Mouse (Mus musculus): ENCODE results near the gene Limch1. TPM values are rescaled to one million over a fixed set of nuclear protein-coding genes. Genes with fewer than 3 reads are reported as not detected.

Limch1 gene
- polyA plus RNA-seq, 1 experiment from 2014 or later: 6.1 TPM

- Histone ChIP-seq H3K27ac (replicated peaks) (no peak overlapping the region), H3K36me3 (ENCODE audit: control insufficient read depth, insufficient read depth, low read length) (no peaks in the 10 kb centered on the region), H3K4me1 (replicated peaks; ENCODE audit: control insufficient read depth, insufficient read depth) (no peaks in the 10 kb centered on the region), H3K4me2 (replicated peaks; ENCODE audit: low read depth) (no peak overlapping the region), H3K4me3 (ENCODE audit: low read depth, low read length) (no peak overlapping the region), H3K27me3 (ENCODE audit: control insufficient read depth, insufficient read depth, low read length) (no peaks in the 10 kb centered on the region), H3K9me3 (ENCODE audit: control insufficient read depth, low read length) (no peaks in the 10 kb centered on the region), H3K9ac (ENCODE audit: low read length) (no peak overlapping the region)
- peak; percentile 94 for TF ChIP-seq CTCF (IDR thresholded peaks at IDR 0.05; ENCODE audit: low read depth)
- no peak for TF ChIP-seq EP300 (optimal IDR thresholded peaks at IDR 0.05)
- ATAC-seq (ENCODE audit: low FRiP score, low TSS enrichment): peak; percentile 42; the same call in 1 of the 2 replicates
- WGBS: 18% methylated on average over 4 of the region's 4 CpGs
- peak; percentile 57 for DNase-seq (ENCODE audit: low spot score)
These were observed 302.4 kb downstream of the Limch1 start for GRCm38 (mm10) chr5:67048003-67048402.

GRCm38 (mm10) chr5:67057803-67058202 lies 312.2 kb downstream of the Limch1 start:
- Histone ChIP-seq H3K9me3 (ENCODE audit: control insufficient read depth, low read length) (no peaks in the 10 kb centered on the region), H3K9ac (ENCODE audit: low read length) (no peak overlapping the region), H3K4me3 (ENCODE audit: low read depth, low read length) (no peak overlapping the region), H3K4me1 (replicated peaks; ENCODE audit: control insufficient read depth, insufficient read depth) (no peaks in the 10 kb centered on the region), H3K27me3 (ENCODE audit: control insufficient read depth, insufficient read depth, low read length) (no peaks in the 10 kb centered on the region), H3K4me2 (replicated peaks; ENCODE audit: low read depth) (no peak overlapping the region), H3K27ac (replicated peaks) (no peak overlapping the region), H3K36me3 (ENCODE audit: control insufficient read depth, insufficient read depth, low read length) (no peaks in the 10 kb centered on the region)
- TF ChIP-seq EP300 (optimal IDR thresholded peaks at IDR 0.05) (no peak), CTCF (IDR thresholded peaks at IDR 0.05; ENCODE audit: low read depth) (peak; percentile 32; the same call in 1 of the 2 replicates)
- DNase-seq (ENCODE audit: low spot score) (no peak), ATAC-seq (ENCODE audit: low FRiP score, low TSS enrichment) (no peak)
- WGBS: 86% methylated on average over 6 of the region's 6 CpGs

- TF ChIP-seq CTCF (IDR thresholded peaks at IDR 0.05; ENCODE audit: low read depth) (no peak), EP300 (optimal IDR thresholded peaks at IDR 0.05) (no peak)
- Histone ChIP-seq H3K36me3 (ENCODE audit: control insufficient read depth, insufficient read depth, low read length) (no peaks in the 10 kb centered on the region), H3K27me3 (ENCODE audit: control insufficient read depth, insufficient read depth, low read length) (no peaks in the 10 kb centered on the region), H3K4me2 (replicated peaks; ENCODE audit: low read depth) (no peak overlapping the region), H3K9ac (ENCODE audit: low read length) (no peak overlapping the region), H3K9me3 (ENCODE audit: control insufficient read depth, low read length) (no peaks in the 10 kb centered on the region), H3K4me3 (ENCODE audit: low read depth, low read length) (no peak overlapping the region), H3K4me1 (replicated peaks; ENCODE audit: control insufficient read depth, insufficient read depth) (no peaks in the 10 kb centered on the region), H3K27ac (replicated peaks) (no peak overlapping the region)
- no peak for DNase-seq (ENCODE audit: low spot score)
- WGBS: 53% methylated on average over 3 of the region's 4 CpGs
- no peak for ATAC-seq (ENCODE audit: low FRiP score, low TSS enrichment)
These were observed 314.9 kb downstream of the Limch1 start for GRCm38 (mm10) chr5:67060519-67060918.

GRCm38 (mm10) chr5:67063596-67063995 lies 318.0 kb downstream of the Limch1 start:
- H3K27ac ChIP-seq (replicated peaks): no peak overlapping the region
- H3K36me3 ChIP-seq (ENCODE audit: control insufficient read depth, insufficient read depth, low read length): no peaks in the 10 kb centered on the region
- DNase-seq (ENCODE audit: low spot score): no peak
- no peak overlapping the region for H3K4me2 ChIP-seq (replicated peaks; ENCODE audit: low read depth)
- no peak overlapping the region for H3K4me3 ChIP-seq (ENCODE audit: low read depth, low read length)
- no peaks in the 10 kb centered on the region for H3K9me3 ChIP-seq (ENCODE audit: control insufficient read depth, low read length)
- H3K4me1 ChIP-seq (replicated peaks; ENCODE audit: control insufficient read depth, insufficient read depth): no peaks in the 10 kb centered on the region
- ATAC-seq (ENCODE audit: low FRiP score, low TSS enrichment): no peak
- TF ChIP-seq EP300 (optimal IDR thresholded peaks at IDR 0.05) (no peak), CTCF (IDR thresholded peaks at IDR 0.05; ENCODE audit: low read depth) (no peak)
- no peak overlapping the region for H3K9ac ChIP-seq (ENCODE audit: low read length)
- 71% methylated on average over 9 of the region's 9 CpGs for WGBS
- H3K27me3 ChIP-seq (ENCODE audit: control insufficient read depth, insufficient read depth, low read length): no peaks in the 10 kb centered on the region

- H3K9ac ChIP-seq (ENCODE audit: low read length): no peak overlapping the region
- 40% methylated on average over 6 of the region's 6 CpGs for WGBS
These were observed 337.5 kb downstream of the Limch1 start for GRCm38 (mm10) chr5:67083117-67083516.

GRCm38 (mm10) chr5:67090856-67091255 lies 345.2 kb downstream of the Limch1 start:
- DNase-seq (ENCODE audit: low spot score): no peak
- Histone ChIP-seq H3K4me3 (ENCODE audit: low read depth, low read length) (no peak overlapping the region), H3K9me3 (ENCODE audit: control insufficient read depth, low read length) (no peaks in the 10 kb centered on the region), H3K36me3 (ENCODE audit: control insufficient read depth, insufficient read depth, low read length) (no peaks in the 10 kb centered on the region), H3K4me1 (replicated peaks; ENCODE audit: control insufficient read depth, insufficient read depth) (no peaks in the 10 kb centered on the region), H3K27me3 (ENCODE audit: control insufficient read depth, insufficient read depth, low read length) (peaks cover 7% of the 10 kb centered on the region; the same call in 1 of the 2 replicates), H3K4me2 (replicated peaks; ENCODE audit: low read depth) (no peak overlapping the region), H3K27ac (replicated peaks) (no peak overlapping the region), H3K9ac (ENCODE audit: low read length) (no peak overlapping the region)
- 50% methylated on average over 5 of the region's 5 CpGs for WGBS
- TF ChIP-seq EP300 (optimal IDR thresholded peaks at IDR 0.05) (no peak), CTCF (IDR thresholded peaks at IDR 0.05; ENCODE audit: low read depth) (no peak)
- ATAC-seq (ENCODE audit: low FRiP score, low TSS enrichment): no peak

More at GRCm38 (mm10) chr5:67083117-67083516, 337.5 kb downstream of the Limch1 start:
- ATAC-seq (ENCODE audit: low FRiP score, low TSS enrichment) (no peak), DNase-seq (ENCODE audit: low spot score) (no peak)
- Histone ChIP-seq H3K4me1 (replicated peaks; ENCODE audit: control insufficient read depth, insufficient read depth) (no peaks in the 10 kb centered on the region), H3K36me3 (ENCODE audit: control insufficient read depth, insufficient read depth, low read length) (no peaks in the 10 kb centered on the region), H3K27ac (replicated peaks) (no peak overlapping the region), H3K9me3 (ENCODE audit: control insufficient read depth, low read length) (no peaks in the 10 kb centered on the region), H3K4me2 (replicated peaks; ENCODE audit: low read depth) (no peak overlapping the region), H3K27me3 (ENCODE audit: control insufficient read depth, insufficient read depth, low read length) (no peaks in the 10 kb centered on the region), H3K4me3 (ENCODE audit: low read depth, low read length) (no peak overlapping the region)
- no peak for TF ChIP-seq CTCF (IDR thresholded peaks at IDR 0.05; ENCODE audit: low read depth)
- no peak for TF ChIP-seq EP300 (optimal IDR thresholded peaks at IDR 0.05)

Data from stomach, postnatal 0 days (tissue).